Mouse (Mus musculus): ENCODE measurements around the gene Fam189a1.

Gene Fam189a1

GRCm38 (mm10) chr7:65044280-65044679 is 112.1 kb downstream of the Fam189a1 start:
- DNase-seq (ENCODE audit: low spot score), result no peak

- no peak for DNase-seq (ENCODE audit: low spot score)
Measured at GRCm38 (mm10) chr7:65041106-65041505, 115.3 kb downstream of the Fam189a1 start.

DNA sequence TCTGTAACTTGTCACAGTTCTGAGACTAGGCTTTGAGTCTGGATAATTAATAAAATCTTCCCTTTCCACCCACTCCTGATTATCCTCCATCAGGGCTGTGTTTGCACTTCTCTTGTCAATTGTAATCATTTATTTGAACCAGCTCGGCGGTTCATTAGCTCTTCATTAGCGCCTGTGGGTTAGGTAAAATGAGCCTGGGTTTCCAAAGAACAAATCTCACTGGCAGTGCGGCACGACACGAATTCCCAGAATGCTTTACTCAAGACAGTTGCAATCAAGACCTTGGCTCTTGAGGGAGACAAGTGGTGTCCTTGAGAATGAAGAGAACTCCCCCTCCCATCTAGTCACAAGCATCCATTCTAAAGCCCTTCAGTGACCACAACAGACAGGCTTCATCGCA is 124.6 kb downstream of the Fam189a1 start:
- DNase-seq (ENCODE audit: low spot score), result no peak

DNA sequence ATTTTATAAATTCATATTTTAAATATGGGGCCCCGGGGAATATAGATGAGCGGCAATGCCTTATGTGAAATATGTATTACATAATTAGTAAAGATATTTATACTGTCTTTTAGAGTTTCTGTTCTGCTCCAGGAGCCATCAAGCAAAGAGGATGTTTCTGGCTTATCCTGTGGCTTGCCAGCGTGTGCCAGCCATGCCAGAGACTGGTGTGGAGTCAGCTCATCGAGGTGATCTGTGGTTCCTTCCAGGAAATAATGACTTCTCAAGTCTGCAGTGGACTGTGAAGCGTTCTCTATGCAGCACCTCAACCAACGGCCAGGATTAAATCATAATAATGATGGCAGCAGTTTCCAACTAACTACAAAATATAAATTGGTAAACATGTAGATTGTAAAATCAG is 125.2 kb downstream of the Fam189a1 start:
- DNase-seq (ENCODE audit: low spot score), result no peak

- no peak for DNase-seq (ENCODE audit: low spot score)
Measured at GRCm38 (mm10) chr7:65029985-65030384, 126.4 kb downstream of the Fam189a1 start.

GRCm38 (mm10) chr7:65021298-65021697 is 135.1 kb downstream of the Fam189a1 start:
- DNase-seq (ENCODE audit: low spot score), result no peak

- DNase-seq (ENCODE audit: low spot score), result no peak
Measured at GRCm38 (mm10) chr7:65018036-65018679, 138.2 kb downstream of the Fam189a1 start.

- DNase-seq (ENCODE audit: low spot score), result no peak
Measured at GRCm38 (mm10) chr7:65017348-65017747, 139.0 kb downstream of the Fam189a1 start.

- DNase-seq (ENCODE audit: low spot score), result peak; percentile 46
Measured at GRCm38 (mm10) chr7:65011133-65011532, 145.2 kb downstream of the Fam189a1 start.

DNA sequence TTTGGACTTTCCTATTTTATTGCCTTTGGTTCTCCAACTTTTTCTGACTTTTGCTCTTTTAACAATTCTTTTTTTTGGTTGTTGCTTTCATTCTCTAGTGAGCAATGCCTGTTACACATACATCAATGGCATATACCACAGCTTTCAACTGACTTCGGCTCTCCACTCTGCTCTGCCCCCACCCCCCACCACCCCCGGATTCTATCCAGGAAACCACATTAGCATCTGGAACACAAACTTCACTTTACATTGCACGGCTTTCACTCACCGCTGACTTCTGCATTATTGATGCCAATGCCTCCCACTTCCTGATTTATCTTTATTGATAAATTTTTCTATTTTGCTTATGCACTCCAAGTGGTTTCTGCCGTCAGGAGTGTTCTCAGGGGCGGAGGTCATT is 146.1 kb downstream of the Fam189a1 start:
- DNase-seq (ENCODE audit: low spot score), result no peak

DNA sequence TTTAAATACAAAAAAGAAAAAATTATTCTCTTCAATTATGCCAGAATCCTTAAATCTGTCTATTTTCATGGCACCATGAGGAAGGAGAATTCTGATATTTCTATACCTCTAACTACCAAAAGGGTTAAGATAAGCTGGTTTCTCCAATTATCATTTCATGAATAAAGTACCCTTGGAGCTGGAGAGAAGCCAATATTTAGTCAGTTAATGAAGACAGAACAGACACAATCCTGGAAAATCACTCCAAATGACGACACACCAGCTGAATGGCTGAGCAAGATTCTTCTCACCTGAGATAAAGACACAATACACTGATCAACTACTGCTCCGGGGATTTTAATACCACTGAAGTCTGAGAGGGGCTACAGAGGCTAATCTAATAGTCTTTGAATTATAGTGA is 150.6 kb downstream of the Fam189a1 start:
- DNase-seq (ENCODE audit: low spot score), result no peak

DNA sequence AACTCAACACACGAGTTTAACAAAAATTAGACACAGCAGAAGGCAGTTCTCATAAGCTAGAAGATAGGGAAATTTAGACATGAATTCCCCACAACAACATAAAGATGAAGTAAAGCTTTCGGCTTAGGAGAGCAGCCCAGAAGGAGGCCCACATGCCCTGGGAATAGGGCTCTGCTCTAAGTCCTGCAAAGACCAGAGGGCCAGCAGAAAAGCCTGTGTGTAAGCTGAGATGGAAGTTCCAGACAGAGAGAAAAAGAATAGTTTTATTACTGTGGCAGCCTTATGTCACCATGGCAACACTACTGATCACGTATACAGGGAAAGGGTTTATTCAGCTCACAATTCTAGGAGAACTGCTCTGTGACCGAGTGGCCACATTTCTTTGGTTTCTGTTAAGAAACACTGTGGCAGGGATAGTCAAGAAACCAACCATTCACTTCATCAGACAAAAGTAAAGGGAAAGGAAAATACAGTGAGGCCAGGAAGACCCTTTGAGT is 156.6 kb downstream of the Fam189a1 start:
- DNase-seq (ENCODE audit: low spot score), result no peak

- DNase-seq (ENCODE audit: low spot score), result no peak
Measured at GRCm38 (mm10) chr7:64997743-64998142, 158.6 kb downstream of the Fam189a1 start.

GRCm38 (mm10) chr7:64995946-64996444 is 160.4 kb downstream of the Fam189a1 start:
- no peak for DNase-seq (ENCODE audit: low spot score)

DNA sequence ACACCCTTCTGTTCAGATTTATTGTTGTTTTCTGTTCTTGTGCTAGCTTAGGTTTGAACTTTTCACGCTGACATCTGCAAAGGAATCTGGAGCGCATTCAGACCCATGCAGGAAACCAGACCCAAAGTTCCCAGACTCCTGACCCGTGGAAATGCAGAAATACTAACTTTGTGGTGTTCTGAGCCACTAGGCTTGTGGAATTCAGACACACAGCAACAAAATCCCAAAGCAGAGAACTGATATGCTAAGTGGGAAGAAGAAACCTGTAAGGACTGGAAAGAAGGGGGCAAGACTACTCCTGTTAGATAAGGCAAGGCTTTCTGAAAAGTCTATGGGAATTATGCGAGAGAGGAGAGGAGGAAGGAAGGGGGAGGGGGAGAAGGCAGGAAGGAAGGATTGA is 167.0 kb downstream of the Fam189a1 start:
- DNase-seq (ENCODE audit: low spot score), result no peak

- no peak for DNase-seq (ENCODE audit: low spot score)
Measured at GRCm38 (mm10) chr7:64988015-64988414, 168.4 kb downstream of the Fam189a1 start.

DNA sequence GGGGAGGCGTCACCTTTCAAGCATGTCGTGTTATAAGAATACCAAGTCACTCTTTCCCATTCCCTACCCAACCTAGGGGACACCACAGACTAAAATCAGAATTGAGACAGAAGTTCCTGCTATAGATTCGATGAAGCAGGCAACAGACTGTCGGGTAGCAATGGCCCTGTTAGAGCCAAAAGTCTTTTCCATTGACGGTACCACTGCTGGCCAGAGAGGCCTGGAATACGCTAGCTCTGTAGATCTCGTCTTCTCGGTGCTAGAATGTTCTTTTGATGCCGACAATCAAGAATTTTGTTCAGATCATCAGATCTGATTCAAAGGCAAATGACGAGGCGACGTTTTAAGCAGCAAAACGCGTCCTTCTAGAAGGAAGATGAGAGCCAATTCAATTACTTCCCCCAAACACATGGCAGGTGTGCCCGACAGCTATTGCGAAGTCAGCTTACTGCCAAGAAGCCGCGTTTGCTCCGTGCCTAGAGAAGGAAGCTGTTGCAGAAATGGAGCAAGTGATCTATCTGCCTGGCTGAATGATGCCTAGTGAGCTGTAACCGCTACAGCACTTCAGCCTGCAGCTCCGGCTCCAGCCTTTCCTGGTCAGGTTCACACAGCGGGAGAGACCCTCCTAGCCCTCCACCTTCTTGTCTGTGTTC is 171.8 kb downstream of the Fam189a1 start:
- DNase-seq (ENCODE audit: low spot score), result no peak

DNA sequence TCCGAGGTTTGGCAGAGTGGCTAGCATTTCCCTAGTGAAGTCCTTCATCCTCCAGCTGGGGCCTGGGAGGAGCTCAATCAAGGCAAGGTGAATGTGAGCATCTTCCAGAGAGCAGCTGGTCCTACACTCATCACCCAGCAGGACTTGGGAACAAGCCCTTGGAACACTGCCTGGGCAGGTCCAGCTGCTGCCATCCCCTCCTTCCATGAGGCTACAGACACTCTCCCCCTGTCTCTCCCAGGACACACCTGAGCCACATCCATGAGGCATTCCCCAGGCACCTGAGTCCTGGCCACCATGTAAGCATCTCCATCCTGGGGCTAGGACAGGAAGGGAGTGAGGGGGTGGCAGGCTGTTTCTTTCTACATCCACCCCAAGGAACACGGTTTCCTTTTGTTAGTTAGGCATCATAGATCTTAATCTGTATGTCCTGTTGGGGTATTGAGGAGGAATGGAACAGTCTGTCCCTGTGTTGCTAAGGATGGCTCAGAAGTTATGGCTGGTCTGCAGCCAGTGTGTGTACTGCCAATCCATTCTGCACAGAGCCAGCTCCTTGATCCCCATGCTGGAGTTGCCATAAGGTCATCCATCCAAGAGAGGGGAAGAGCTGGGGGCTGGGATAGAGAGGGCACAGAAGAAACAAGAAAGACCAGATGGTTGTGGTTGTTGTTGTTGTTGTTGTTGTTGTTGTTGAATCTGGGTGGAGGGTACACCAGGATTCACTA is 174.7 kb downstream of the Fam189a1 start:
- no peak for DNase-seq (ENCODE audit: low spot score)

GRCm38 (mm10) chr7:64973590-64974262 is 182.6 kb downstream of the Fam189a1 start:
- DNase-seq (ENCODE audit: low spot score), result no peak

GRCm38 (mm10) chr7:64962128-64962527 is 194.2 kb downstream of the Fam189a1 start:
- no peak for DNase-seq (ENCODE audit: low spot score)

DNA sequence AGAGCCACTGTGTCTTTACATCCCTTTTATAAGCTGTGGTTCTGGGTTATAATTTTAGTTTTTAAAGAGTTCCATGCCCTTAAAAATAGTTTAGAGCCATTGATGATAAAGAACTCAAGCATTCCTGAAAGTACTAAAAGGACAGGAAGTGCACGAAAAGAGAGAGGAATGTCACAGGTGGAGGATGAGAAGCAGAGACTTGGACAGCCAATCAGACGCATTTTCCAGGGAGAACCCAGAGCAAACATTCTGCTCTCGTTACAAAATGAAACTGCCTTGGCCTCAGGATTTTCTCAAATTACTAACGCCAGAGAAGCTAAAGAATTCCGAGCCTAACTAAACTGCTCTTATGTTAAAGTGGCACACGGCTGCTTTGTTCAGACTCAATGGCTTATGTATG is 197.3 kb downstream of the Fam189a1 start:
- DNase-seq (ENCODE audit: low spot score), result no peak

GRCm38 (mm10) chr7:64952181-64952580 is 204.2 kb downstream of the Fam189a1 start:
- DNase-seq (ENCODE audit: low spot score), result no peak
